Mouse (Mus musculus) cortical plate, adult 2 months (tissue): ENCODE measurements around the gene Ndfip2.

Source experiments
- CTCF ChIP-seq: fragments of 200-500 bp; IDR thresholded peaks from 2 replicates; pipeline ENCODE4 v1.5.1; 2011; ENCODE audit warnings: mild to moderate bottlenecking, control low read depth, low read length; ENCODE audit not compliant: insufficient read depth; ENCODE audit errors: extremely low read depth
- POLR2A ChIP-seq: fragments of 200-500 bp; IDR thresholded peaks from 2 replicates; pipeline ENCODE4 v1.6.1; 2011; ENCODE audit warnings: mild to moderate bottlenecking, low read length, control low read depth; ENCODE audit not compliant: insufficient read depth; ENCODE audit errors: extremely low read depth

DNA sequence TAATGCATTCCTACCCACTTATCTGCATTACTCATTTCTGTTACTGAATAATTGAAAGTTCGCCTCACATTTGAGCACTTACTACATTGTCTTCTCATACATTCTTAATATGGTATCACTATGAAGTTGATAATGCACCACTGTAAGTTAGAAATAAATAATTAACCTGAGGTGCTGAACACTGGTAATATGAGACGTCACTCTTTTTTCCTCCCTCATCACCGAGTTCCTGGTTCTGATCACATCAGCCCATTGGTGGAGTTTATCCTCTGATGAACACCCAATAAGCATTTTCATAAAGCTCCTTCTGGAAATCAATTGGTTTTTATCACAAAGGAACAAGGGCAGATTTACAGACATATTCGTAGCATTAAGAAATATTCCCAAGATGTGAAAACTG, 36.1 kb upstream of the Ndfip2 start:
- TF ChIP-seq CTCF = no peak
- no peak for TF ChIP-seq POLR2A
